Mouse (Mus musculus) kidney, adult 2 months (tissue): ENCODE measurements at regions not wholly inside any gene's neighbourhood (a gene's known extent, or its start where the extent isn't known, plus 50 kb on each side); places are given as distances from the start of the nearest gene placed in this dataset.

Experiments used
- DNase-seq: peaks from one replicate; pipeline ENCODE4 v3.0.0; 2021
- H3K27ac ChIP-seq: fragments of 200-500 bp; 2 replicates; pipeline ENCODE4 v1.5.1; 2012; ENCODE audit warnings: low read depth, low read length, control low read depth, inconsistent platforms; ENCODE audit not compliant: insufficient read depth
- H3K27me3 ChIP-seq: fragments of 200-500 bp; replicated peaks from 2 replicates; pipeline ENCODE4 v1.6.1; 2012; ENCODE audit warnings: mild to moderate bottlenecking, moderate library complexity, low read length, inconsistent platforms; ENCODE audit not compliant: control insufficient read depth, insufficient read depth
- H3K36me3 ChIP-seq: fragments of 200-500 bp; 2 replicates; pipeline ENCODE4 v1.6.1; 2012; ENCODE audit warnings: mild to moderate bottlenecking, moderate library complexity, low read length, inconsistent platforms; ENCODE audit not compliant: control insufficient read depth, insufficient read depth
- H3K4me1 ChIP-seq: fragments of 200-500 bp; 2 replicates; pipeline ENCODE4 v1.6.1; 2011; ENCODE audit warnings: low read length; ENCODE audit not compliant: control insufficient read depth, insufficient read depth
- H3K4me3 ChIP-seq: fragments of 200-500 bp; 2 replicates; pipeline ENCODE4 v1.5.1; 2011; ENCODE audit warnings: mild to moderate bottlenecking, low read depth, low read length, control low read depth; ENCODE audit not compliant: insufficient read depth
- CTCF ChIP-seq: fragments of 200-500 bp; conservative IDR thresholded peaks from 2 replicates; pipeline ENCODE4 v1.5.1; 2011; ENCODE audit warnings: low read depth, mild to moderate bottlenecking, control low read depth, low read length, moderate library complexity, mixed read lengths; ENCODE audit not compliant: insufficient read depth, insufficient read length
- POLR2A ChIP-seq: fragments of 200-500 bp; IDR thresholded peaks from one replicate; pipeline ENCODE4 v1.6.1; 2011; ENCODE audit warnings: low read depth, low read length, control low read depth
- WGBS: fragments of 180-500 bp; shearing (Covaris S2); methylation state at CpG from one replicate; pipeline ENCODE4 v1.1.7; 2018; 5-methylcytosine and 5-hydroxymethylcytosine counted together

- DNase-seq = peak; percentile 16
- Histone ChIP-seq H3K4me1 (no peaks in the 10 kb centered on the region), H3K27me3 (no peaks in the 10 kb centered on the region), H3K36me3 (no peaks in the 10 kb centered on the region), H3K27ac (no peak overlapping the region), H3K4me3 (no peak overlapping the region)
- TF ChIP-seq CTCF (no peak), POLR2A (no peak)
- 67% methylated on average over 20 of the region's 20 CpGs for WGBS
Measured at GRCm38 (mm10) chr9:46516401-46517130, 196.8 kb upstream of the 4931429L15Rik start.

- H3K4me3 ChIP-seq = no peak overlapping the region
- no peak overlapping the region for H3K27ac ChIP-seq
- 54% methylated on average over 6 of the region's 6 CpGs for WGBS
- TF ChIP-seq CTCF (no peak), POLR2A (no peak)
- H3K36me3 ChIP-seq = no peaks in the 10 kb centered on the region
- DNase-seq = no peak
- H3K27me3 ChIP-seq = no peaks in the 10 kb centered on the region
- H3K4me1 ChIP-seq = no peaks in the 10 kb centered on the region
Measured at GRCm38 (mm10) chr9:46512276-46513051, 192.7 kb upstream of the 4931429L15Rik start.

GRCm38 (mm10) chr9:46511307-46511706 is 191.5 kb upstream of the 4931429L15Rik start:
- WGBS = 65% methylated on average over 6 of the region's 6 CpGs
- no peaks in the 10 kb centered on the region for H3K4me1 ChIP-seq
- TF ChIP-seq POLR2A (no peak), CTCF (no peak)

GRCm38 (mm10) chr9:46509896-46510295 is 190.1 kb upstream of the 4931429L15Rik start:
- Histone ChIP-seq H3K4me1 (no peaks in the 10 kb centered on the region), H3K4me3 (no peak overlapping the region), H3K27ac (no peak overlapping the region), H3K36me3 (no peaks in the 10 kb centered on the region), H3K27me3 (no peaks in the 10 kb centered on the region)
- 66% methylated on average over 5 of the region's 5 CpGs for WGBS
- no peak for TF ChIP-seq POLR2A
- no peak for TF ChIP-seq CTCF
- no peak for DNase-seq

More at GRCm38 (mm10) chr9:46511307-46511706, 191.5 kb upstream of the 4931429L15Rik start:
- no peak overlapping the region for H3K4me3 ChIP-seq
- H3K27ac ChIP-seq = no peak overlapping the region
- H3K36me3 ChIP-seq = no peaks in the 10 kb centered on the region
- H3K27me3 ChIP-seq = no peaks in the 10 kb centered on the region
- DNase-seq = no peak

- no peak overlapping the region for H3K4me3 ChIP-seq
- H3K4me1 ChIP-seq = no peaks in the 10 kb centered on the region
- DNase-seq = no peak
- TF ChIP-seq POLR2A = no peak
- TF ChIP-seq CTCF = no peak
- no peak overlapping the region for H3K27ac ChIP-seq
- no peaks in the 10 kb centered on the region for H3K27me3 ChIP-seq
- WGBS = 31% methylated on average over 5 of the region's 5 CpGs
- H3K36me3 ChIP-seq = no peaks in the 10 kb centered on the region
Measured at GRCm38 (mm10) chr9:46509458-46509857, 189.7 kb upstream of the 4931429L15Rik start.

- Histone ChIP-seq H3K36me3 (no peaks in the 10 kb centered on the region), H3K4me3 (no peak overlapping the region), H3K27me3 (no peaks in the 10 kb centered on the region), H3K4me1 (no peaks in the 10 kb centered on the region), H3K27ac (no peak overlapping the region)
- TF ChIP-seq POLR2A = no peak
- TF ChIP-seq CTCF = no peak
- no peak for DNase-seq
- WGBS = 91% methylated on average over 4 of the region's 4 CpGs
Measured at GRCm38 (mm10) chr9:46507036-46507435, 187.2 kb upstream of the 4931429L15Rik start.

- TF ChIP-seq POLR2A = no peak
- no peak for TF ChIP-seq CTCF
- 33% methylated on average over 12 of the region's 12 CpGs for WGBS
- H3K27me3 ChIP-seq = no peaks in the 10 kb centered on the region
Measured at GRCm38 (mm10) chr9:46504536-46504935, 184.8 kb upstream of the 4931429L15Rik start.

More at GRCm38 (mm10) chr9:46504536-46504935, 184.8 kb upstream of the 4931429L15Rik start:
- no peaks in the 10 kb centered on the region for H3K4me1 ChIP-seq
- no peak for DNase-seq
- H3K36me3 ChIP-seq = no peaks in the 10 kb centered on the region
- H3K4me3 ChIP-seq = no peak overlapping the region
- no peak overlapping the region for H3K27ac ChIP-seq
